Mouse (Mus musculus) brown adipose tissue, adult 24 weeks (tissue): ENCODE measurements around the gene Xpo4. TPM values are rescaled to one million over a fixed set of nuclear protein-coding genes. Genes with fewer than 3 reads are reported as not detected.
A peak's percentile ranks its signal among the peaks of the same experiment; 100 is the strongest.
"Not testable (repeated sequence)": the region's sequence is repeated elsewhere in the genome, so short reads cannot be mapped to it uniquely, and the experiment has no call there.

Source experiments
- H3K27ac ChIP-seq: fragments of 200-500 bp; replicated peaks from 2 replicates; pipeline ENCODE4 v1.5.1; 2012; ENCODE audit warnings: low read depth, mild to moderate bottlenecking, low read length
- H3K4me1 ChIP-seq: fragments of 200-500 bp; 2 replicates; pipeline ENCODE4 v1.6.1; 2012; ENCODE audit warnings: low read length, mixed read lengths; ENCODE audit not compliant: control insufficient read depth, insufficient read depth, insufficient read length
- H3K4me3 ChIP-seq: fragments of 200-500 bp; 2 replicates; pipeline ENCODE4 v1.5.1; 2012; ENCODE audit warnings: low read depth, mild to moderate bottlenecking, low read length, moderate library complexity; ENCODE audit not compliant: insufficient read depth
- polyA plus RNA-seq: library from polyadenylated mRNA; stranded (reverse); fragments of >200 nt; gene quantifications from 2 replicates; pipeline ENCODE4 v1.2.4, GENCODE M21; 2012; ENCODE audit not compliant: missing spikeins, insufficient read depth, insufficient read length

The Xpo4 gene
- polyA plus RNA-seq, 1 experiment: 5.9 TPM

DNA sequence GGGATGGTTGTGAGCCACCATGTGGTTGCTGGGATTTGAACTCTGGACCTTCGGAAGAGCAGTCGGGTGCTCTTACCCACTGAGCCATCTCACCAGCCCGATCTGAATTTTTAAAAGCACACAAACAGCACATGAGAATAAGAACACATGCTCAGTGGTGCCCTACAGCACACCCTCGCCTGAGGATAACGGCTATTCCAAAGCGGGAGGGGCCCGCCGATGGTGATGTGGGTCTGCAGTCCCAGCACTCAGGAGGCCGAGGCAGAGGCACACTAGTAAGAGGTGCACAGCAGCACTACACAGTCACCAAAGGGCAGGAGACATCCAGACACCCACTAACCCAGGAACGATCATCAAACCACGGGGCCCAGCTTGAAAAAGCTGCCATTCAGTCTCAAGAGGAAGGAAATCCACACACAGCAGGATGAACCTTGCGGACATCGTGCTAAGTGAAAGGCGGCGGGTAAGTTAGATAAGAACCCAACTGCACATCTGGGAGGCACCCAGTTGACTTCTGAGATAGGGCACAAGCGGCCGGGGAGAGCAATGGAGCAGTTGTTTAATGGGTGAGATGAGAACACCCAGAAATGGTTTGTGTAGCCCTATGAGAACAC is 27.4 kb upstream of the Xpo4 start:
- Histone ChIP-seq H3K4me1 (no peaks in the 10 kb centered on the region), H3K27ac (no peak overlapping the region), H3K4me3 (no peak overlapping the region)

DNA sequence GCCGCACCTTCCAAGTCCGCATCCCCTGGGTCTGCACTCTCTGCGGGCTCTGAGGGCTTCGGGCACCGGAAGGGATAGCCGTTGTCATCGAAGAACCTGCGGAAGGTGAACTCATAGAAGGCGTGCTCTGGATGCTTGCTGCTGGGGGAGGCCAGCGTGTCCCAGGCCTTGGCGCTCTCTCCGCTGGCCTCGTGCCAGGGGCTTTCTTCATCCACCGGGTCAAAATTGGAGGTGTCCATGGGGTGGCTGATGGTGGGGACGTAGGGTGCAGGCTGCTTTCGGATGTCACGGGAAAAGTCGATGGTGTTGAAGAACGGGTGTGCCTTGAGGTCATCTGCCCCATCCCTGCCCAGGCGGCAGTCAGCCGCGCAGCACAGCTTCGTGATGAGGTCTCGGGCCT is 26.1 kb upstream of the Xpo4 start:
- no peak overlapping the region for H3K4me3 ChIP-seq
- H3K4me1 ChIP-seq: no peaks in the 10 kb centered on the region
- no peak overlapping the region for H3K27ac ChIP-seq

GRCm38 (mm10) chr14:57690681-57691080 is 25.5 kb upstream of the Xpo4 start:
- Histone ChIP-seq H3K4me3 (no peak overlapping the region), H3K27ac (no peak overlapping the region), H3K4me1 (no peaks in the 10 kb centered on the region)

- H3K27ac ChIP-seq, H3K4me1 ChIP-seq, H3K4me3 ChIP-seq: not testable (repeated sequence)
Observed at GRCm38 (mm10) chr14:57688066-57688465, 22.8 kb upstream of the Xpo4 start.

DNA sequence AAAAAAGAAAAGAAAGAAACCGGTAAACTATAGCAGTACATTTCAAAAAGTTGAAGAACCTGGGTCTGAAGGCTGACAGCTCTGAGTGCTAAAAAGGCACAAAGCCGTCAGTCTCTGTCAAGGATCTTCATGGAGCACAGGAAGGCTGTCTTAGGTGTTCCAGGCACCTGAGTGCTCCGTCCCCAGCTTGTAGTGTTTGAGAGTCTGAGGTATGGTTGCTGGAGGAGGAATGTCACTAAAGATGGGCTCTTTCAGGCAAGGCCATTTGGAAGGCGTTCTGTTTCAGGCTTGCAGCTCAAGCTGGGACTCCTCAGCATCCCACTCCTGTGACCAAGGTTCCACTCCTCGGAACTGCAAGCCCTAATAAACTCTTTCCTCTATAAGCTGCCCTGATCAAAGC is 22.2 kb upstream of the Xpo4 start:
- no peak overlapping the region for H3K27ac ChIP-seq

DNA sequence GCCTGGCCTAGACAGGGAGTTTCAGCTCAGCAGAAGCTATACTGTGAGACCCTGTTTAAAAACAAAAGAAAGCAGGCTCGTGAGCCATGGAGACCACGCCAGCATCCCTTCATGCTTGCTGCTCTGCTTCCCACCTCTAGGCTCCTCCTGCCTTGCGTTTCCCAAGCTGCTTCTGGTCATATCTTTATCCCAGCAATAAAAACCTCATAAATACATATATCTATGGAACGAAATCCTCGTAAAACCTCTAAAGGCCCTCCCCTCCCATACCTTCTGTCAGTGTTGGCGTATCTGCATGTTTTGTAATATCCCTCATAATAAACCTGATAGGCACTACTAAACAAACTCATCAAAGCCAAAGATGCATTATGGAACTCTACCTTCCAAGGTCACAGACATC is 21.4 kb upstream of the Xpo4 start:
- Histone ChIP-seq H3K4me1 (no peaks in the 10 kb centered on the region), H3K27ac (no peak overlapping the region), H3K4me3 (no peak overlapping the region)

More for the DNA sequence above, 22.2 kb upstream of the Xpo4 start:
- Histone ChIP-seq H3K4me3 (no peak overlapping the region), H3K4me1 (no peaks in the 10 kb centered on the region)

DNA sequence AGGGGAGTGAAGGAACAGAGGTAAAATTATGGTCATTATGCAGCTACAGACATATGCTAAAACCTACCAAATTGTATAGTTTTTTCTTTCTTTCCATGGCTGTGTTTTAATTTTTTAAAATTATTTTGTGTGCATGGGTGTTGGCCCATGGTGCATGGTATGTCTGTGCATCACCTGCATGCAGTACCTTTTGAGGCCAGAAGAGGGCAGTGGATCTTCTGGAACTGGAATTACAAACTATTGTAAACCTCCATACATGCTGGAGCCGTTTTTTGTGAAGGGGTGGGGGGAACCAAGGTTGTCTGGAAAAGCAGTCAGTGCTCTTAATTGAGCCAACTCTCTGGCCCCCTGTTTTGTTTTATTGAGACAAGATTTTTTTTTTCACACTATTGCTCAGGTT is 19.3 kb upstream of the Xpo4 start:
- Histone ChIP-seq H3K27ac (no peak overlapping the region), H3K4me3 (no peak overlapping the region), H3K4me1 (no peaks in the 10 kb centered on the region)

DNA sequence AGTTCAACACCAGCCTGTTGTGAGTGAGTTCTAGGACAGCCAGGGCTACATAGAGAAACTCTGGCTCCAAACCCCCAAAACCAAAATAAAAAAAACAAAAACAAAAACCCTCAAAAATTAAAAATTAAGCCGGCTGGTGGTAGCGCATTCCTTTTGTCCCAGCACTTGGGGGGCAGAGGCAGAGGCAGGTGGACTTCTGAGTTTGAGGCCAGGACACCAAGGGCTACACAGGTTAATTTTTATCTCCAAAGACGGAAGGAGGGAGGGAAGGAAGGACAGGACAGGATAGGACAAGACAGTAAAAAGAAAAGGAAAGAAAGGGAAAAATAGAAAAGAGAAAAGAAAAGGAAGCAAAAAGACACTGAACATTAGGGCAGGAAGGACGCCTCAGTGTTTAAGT is 17.5 kb upstream of the Xpo4 start:
- H3K4me1 ChIP-seq: no peaks in the 10 kb centered on the region
- H3K4me3 ChIP-seq: no peak overlapping the region
- no peak overlapping the region for H3K27ac ChIP-seq

DNA sequence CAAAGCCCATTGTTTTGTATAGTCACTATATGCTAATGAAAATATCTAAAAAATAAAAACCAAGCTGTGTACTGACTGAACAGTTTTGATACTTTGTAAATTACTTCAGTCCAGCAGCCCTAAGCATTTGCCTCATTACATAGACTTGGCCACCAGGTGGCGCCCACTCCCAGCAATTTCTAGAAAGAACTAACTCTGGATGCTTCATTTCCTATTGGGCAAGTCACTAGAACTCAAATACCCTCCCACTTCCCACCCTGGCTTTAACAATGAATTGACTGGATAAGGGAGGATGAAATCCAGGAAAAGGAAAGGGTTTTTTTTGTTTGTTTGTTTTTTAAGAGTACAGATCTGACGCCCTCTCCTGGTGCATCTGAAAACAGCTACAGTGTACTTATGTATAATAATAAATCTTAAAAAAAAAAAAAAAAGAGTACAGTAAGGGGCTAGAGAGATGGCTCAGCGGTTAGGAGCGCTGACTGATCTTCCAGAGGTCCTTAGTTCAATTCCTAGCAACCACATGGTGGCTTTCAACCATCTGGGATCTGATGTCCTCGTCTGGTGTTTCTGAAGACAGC is 14.8 kb upstream of the Xpo4 start:
- Histone ChIP-seq H3K4me1 (no peaks in the 10 kb centered on the region), H3K27ac (no peak overlapping the region), H3K4me3 (no peak overlapping the region)

GRCm38 (mm10) chr14:57679523-57679922 is 14.3 kb upstream of the Xpo4 start:
- Histone ChIP-seq H3K27ac (no peak overlapping the region), H3K4me1 (no peaks in the 10 kb centered on the region), H3K4me3 (no peak overlapping the region)

- Histone ChIP-seq H3K4me3 (no peak overlapping the region), H3K4me1 (no peaks in the 10 kb centered on the region), H3K27ac (no peak overlapping the region)
Observed at GRCm38 (mm10) chr14:57675481-57675880, 10.3 kb upstream of the Xpo4 start.

DNA sequence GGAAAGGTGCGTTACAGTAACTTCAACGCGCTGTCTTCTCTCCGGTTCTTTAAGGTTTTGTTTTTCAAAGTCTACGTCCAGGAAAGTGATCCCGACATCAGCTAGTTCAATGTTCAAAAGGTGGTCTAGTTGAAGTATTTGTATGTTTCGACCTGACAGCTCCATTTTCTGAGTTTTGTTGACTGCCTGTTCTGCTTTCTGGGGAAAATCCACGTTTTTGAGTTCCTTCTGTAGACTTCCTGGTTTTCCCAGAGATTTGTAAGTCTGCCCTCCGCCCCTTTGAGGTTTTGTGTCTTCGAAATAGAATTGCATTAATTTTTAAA is 359 bp upstream of the Xpo4 start:
- H3K4me1 ChIP-seq: no peaks in the 10 kb centered on the region
- peak overlapping the region; percentile 54 for H3K27ac ChIP-seq

GRCm38 (mm10) chr14:57664311-57664821 is 864 bp downstream of the Xpo4 start:
- Histone ChIP-seq H3K4me1 (no peaks in the 10 kb centered on the region), H3K27ac (peak overlapping the region; percentile 77), H3K4me3 (peak overlapping the region; percentile 83)

More for the DNA sequence above, 359 bp upstream of the Xpo4 start:
- H3K4me3 ChIP-seq: peak overlapping the region; percentile 83

DNA sequence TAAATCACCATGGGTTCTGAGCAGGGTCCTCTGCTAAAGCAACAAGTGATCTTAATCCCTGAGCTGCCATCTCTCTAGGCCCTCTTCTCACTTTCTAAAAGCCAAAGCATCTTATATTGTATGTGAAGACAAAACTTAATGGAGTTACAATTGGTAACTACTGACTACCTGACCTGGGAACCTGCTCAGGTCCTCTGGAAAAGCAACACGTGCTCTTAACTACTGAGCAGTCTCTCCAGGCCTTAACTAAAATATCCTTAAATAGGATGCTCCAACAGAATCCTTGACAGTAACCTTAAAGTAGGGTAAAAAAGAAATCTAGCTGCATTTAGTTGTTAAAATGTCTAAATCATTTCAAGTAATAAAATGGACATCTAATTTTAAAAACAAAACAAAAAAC is 1.6 kb downstream of the Xpo4 start:
- Histone ChIP-seq H3K27ac (no peak overlapping the region), H3K4me3 (peak overlapping the region; percentile 8; the same call in 1 of the 2 replicates), H3K4me1 (no peaks in the 10 kb centered on the region)

GRCm38 (mm10) chr14:57658301-57658700 is 6.9 kb downstream of the Xpo4 start:
- no peak overlapping the region for H3K27ac ChIP-seq
- no peak overlapping the region for H3K4me3 ChIP-seq
- H3K4me1 ChIP-seq: no peaks in the 10 kb centered on the region

DNA sequence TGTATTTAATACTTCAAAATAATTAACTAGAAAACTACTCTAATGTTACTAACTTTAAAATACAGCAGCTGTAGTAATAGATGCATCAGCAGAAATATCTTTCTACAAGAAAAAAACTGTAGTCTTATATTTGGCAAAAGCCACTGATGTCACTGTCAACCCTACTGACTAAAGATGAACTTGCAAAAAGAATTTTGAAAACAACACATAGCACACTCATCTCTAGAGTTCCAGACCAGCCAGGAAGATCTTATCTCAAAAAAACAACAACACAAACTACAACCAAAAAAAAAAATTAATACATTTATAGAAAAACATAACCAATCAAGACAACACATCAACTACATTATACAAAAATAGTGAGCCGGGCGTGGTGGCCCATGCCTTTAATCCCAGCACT is 7.7 kb downstream of the Xpo4 start:
- H3K4me3 ChIP-seq: no peak overlapping the region
- H3K4me1 ChIP-seq: no peaks in the 10 kb centered on the region
- no peak overlapping the region for H3K27ac ChIP-seq
